Mouse (Mus musculus) MEL (cell line): ENCODE data around the gene Rpl36a. TPM values are rescaled to one million over a fixed set of nuclear protein-coding genes. Genes with fewer than 3 reads are reported as not detected.

ENCODE experiments used
- DNase-seq: peaks from one replicate; pipeline ENCODE4 v3.0.0; 2011; ENCODE audit warnings: low read depth, low spot score
- H3K27ac ChIP-seq: 2 replicates; pipeline ENCODE4 v1.5.1; 2012; ENCODE audit warnings: low read depth, mild to moderate bottlenecking, control low read depth, low read length, moderate library complexity; ENCODE audit not compliant: control insufficient read depth
- H3K27me3 ChIP-seq, 2 experiments: fragments of 150-350 bp in 1 of 2; sonication (generic) in 1 of 2; 2 replicates each; pipeline ENCODE4 v1.6.1; 2012; ENCODE audit warnings: low read length in 2 of 2, mild to moderate bottlenecking in 2 of 2, improper control_type of control experiment in 1 of 2, moderate library complexity in 1 of 2; ENCODE audit not compliant: insufficient read depth in 2 of 2, control insufficient read depth in 1 of 2
- H3K36me3 ChIP-seq, 2 experiments: 2 replicates each; pipeline ENCODE4 v1.6.1; 2012 to 2014; ENCODE audit warnings: low read length in 2 of 2, improper control_type of control experiment in 1 of 2, inconsistent platforms in 1 of 2, mild to moderate bottlenecking in 1 of 2; ENCODE audit not compliant: insufficient read depth in 2 of 2, control insufficient read depth in 1 of 2
- H3K4me1 ChIP-seq, 2 experiments: fragments of 150-350 bp in 1 of 2; sonication (generic) in 1 of 2; 2 replicates each; pipeline ENCODE4 v1.6.1; 2012; ENCODE audit warnings: low read length in 2 of 2, improper control_type of control experiment in 1 of 2, mild to moderate bottlenecking in 1 of 2; ENCODE audit not compliant: insufficient read depth in 2 of 2, control insufficient read depth in 1 of 2
- H3K4me3 ChIP-seq, 2 experiments: fragments of 150-350 bp in 1 of 2; sonication (generic) in 1 of 2; 2 replicates each; pipeline ENCODE4 v1.5.1; 2012; ENCODE audit warnings: low read depth in 2 of 2, low read length in 2 of 2, mild to moderate bottlenecking in 2 of 2, moderate library complexity in 2 of 2, control low read depth in 1 of 2, improper control_type of control experiment in 1 of 2; ENCODE audit not compliant: control insufficient read depth in 1 of 2, insufficient read depth in 1 of 2
- H3K79me2 ChIP-seq: 2 replicates; pipeline ENCODE4 v1.6.1; 2012; ENCODE audit warnings: mild to moderate bottlenecking, low read length, moderate library complexity; ENCODE audit not compliant: control insufficient read depth, poor library complexity, insufficient read depth
- H3K9ac ChIP-seq: 2 replicates; pipeline ENCODE4 v1.6.1; 2012; ENCODE audit warnings: low read depth, mild to moderate bottlenecking, control low read depth, low read length, moderate library complexity; ENCODE audit not compliant: control insufficient read depth, poor library complexity, severe bottlenecking
- H3K9me3 ChIP-seq: fragments of 150-350 bp; sonication (generic); replicated peaks from 2 replicates; pipeline ENCODE4 v1.6.1; 2012; ENCODE audit warnings: mild to moderate bottlenecking, low read length, improper control_type of control experiment, moderate library complexity; ENCODE audit not compliant: insufficient read depth
- BHLHE40 ChIP-seq: IDR thresholded peaks from 2 replicates; pipeline ENCODE4 v1.6.1; 2012; ENCODE audit warnings: low read depth, mild to moderate bottlenecking, inconsistent platforms, low read length, improper control_type of control experiment, borderline replicate concordance
- CHD2 ChIP-seq: IDR thresholded peaks from 2 replicates; pipeline ENCODE4 v1.6.1; 2011; ENCODE audit warnings: low read length, improper control_type of control experiment
- CTCF ChIP-seq, 3 experiments: IDR thresholded peaks in 2 of 3; conservative IDR thresholded peaks in 1 of 3; 2 replicates each; pipeline ENCODE4 v1.5.1; 2011 to 2012; ENCODE audit warnings: low read length in 3 of 3, low read depth in 2 of 3, mild to moderate bottlenecking in 2 of 3, improper control_type of control experiment in 1 of 3, inconsistent platforms in 1 of 3, mixed read lengths in 1 of 3, moderate library complexity in 1 of 3; ENCODE audit not compliant: control insufficient read depth in 1 of 3, insufficient read depth in 1 of 3, poor library complexity in 1 of 3, severe bottlenecking in 1 of 3
- E2F4 ChIP-seq: IDR thresholded peaks from 2 replicates; pipeline ENCODE4 v1.6.1; 2011; ENCODE audit warnings: low read depth, low read length, improper control_type of control experiment, borderline replicate concordance
- EP300 ChIP-seq, 2 experiments: IDR thresholded peaks; 2 replicates each; pipeline ENCODE4 v1.6.1; 2011; ENCODE audit warnings: improper control_type of control experiment in 2 of 2, low read length in 2 of 2, low read depth in 1 of 2, mild to moderate bottlenecking in 1 of 2
- ETS1 ChIP-seq: IDR thresholded peaks from 2 replicates; pipeline ENCODE4 v1.6.1; 2012; ENCODE audit warnings: low read depth, mild to moderate bottlenecking, inconsistent platforms, low read length, improper control_type of control experiment, moderate library complexity
- HCFC1 ChIP-seq: IDR thresholded peaks from 2 replicates; pipeline ENCODE4 v1.6.1; 2012; ENCODE audit warnings: low read depth, mild to moderate bottlenecking, inconsistent platforms, low read length, improper control_type of control experiment, moderate library complexity
- MEF2A ChIP-seq: IDR thresholded peaks from 2 replicates; pipeline ENCODE4 v1.6.1; 2014; ENCODE audit warnings: low read depth, mild to moderate bottlenecking, inconsistent platforms, low read length, improper control_type of control experiment; ENCODE audit not compliant: poor library complexity, insufficient replicate concordance, severe bottlenecking; ENCODE audit errors: extremely low read depth
- MYB ChIP-seq: IDR thresholded peaks from 2 replicates; pipeline ENCODE4 v1.6.1; 2011; ENCODE audit warnings: mild to moderate bottlenecking, low read depth, low read length, improper control_type of control experiment
- NRF1 ChIP-seq: IDR thresholded peaks from 2 replicates; pipeline ENCODE4 v1.6.1; 2014; ENCODE audit warnings: low read depth, mild to moderate bottlenecking, inconsistent platforms, low read length, improper control_type of control experiment, moderate library complexity; ENCODE audit not compliant: poor library complexity, insufficient read depth, severe bottlenecking
- POLR2A ChIP-seq, 2 experiments: IDR thresholded peaks; 2 replicates each; pipeline ENCODE4 v1.6.1; 2011 to 2012; ENCODE audit warnings: low read length in 2 of 2, mild to moderate bottlenecking in 2 of 2, control low read depth in 1 of 2, improper control_type of control experiment in 1 of 2, low read depth in 1 of 2, moderate library complexity in 1 of 2; ENCODE audit not compliant: control insufficient read depth in 1 of 2, insufficient read depth in 1 of 2, poor library complexity in 1 of 2
- POLR2AphosphoS2 ChIP-seq: IDR thresholded peaks from 2 replicates; pipeline ENCODE4 v1.6.1; 2011; ENCODE audit warnings: low read length, improper control_type of control experiment
- POLR2AphosphoS5 ChIP-seq: IDR thresholded peaks from 2 replicates; pipeline ENCODE4 v1.6.1; 2012; ENCODE audit warnings: low read depth, borderline replicate concordance, mild to moderate bottlenecking, inconsistent platforms, low read length, moderate library complexity, mixed read lengths
- RAD21 ChIP-seq: IDR thresholded peaks from 2 replicates; pipeline ENCODE4 v1.6.1; 2011; ENCODE audit warnings: mild to moderate bottlenecking, low read depth, low read length, improper control_type of control experiment
- RCOR1 ChIP-seq: IDR thresholded peaks from 2 replicates; pipeline ENCODE4 v1.6.1; 2012; ENCODE audit warnings: low read depth, mild to moderate bottlenecking, inconsistent platforms, low read length, improper control_type of control experiment
- SIN3A ChIP-seq: IDR thresholded peaks from 2 replicates; pipeline ENCODE4 v1.6.1; 2012; ENCODE audit warnings: low read length, improper control_type of control experiment, inconsistent platforms
- SMC3 ChIP-seq: IDR thresholded peaks from 2 replicates; pipeline ENCODE4 v1.6.1; 2011; ENCODE audit warnings: low read depth, low read length, improper control_type of control experiment
- TBP ChIP-seq: IDR thresholded peaks from 2 replicates; pipeline ENCODE4 v1.8.0; 2011; ENCODE audit warnings: low read depth, low read length, improper control_type of control experiment
- USF1 ChIP-seq: IDR thresholded peaks from 2 replicates; pipeline ENCODE4 v1.6.1; 2014; ENCODE audit warnings: low read depth, mild to moderate bottlenecking, inconsistent platforms, low read length, improper control_type of control experiment, moderate library complexity
- ZC3H11A ChIP-seq: IDR thresholded peaks from 2 replicates; pipeline ENCODE4 v1.6.1; 2012; ENCODE audit warnings: low read depth, mild to moderate bottlenecking, inconsistent platforms, low read length, improper control_type of control experiment
- ZNF384 ChIP-seq: IDR thresholded peaks from 2 replicates; pipeline ENCODE4 v1.6.1; 2012; ENCODE audit warnings: low read depth, mild to moderate bottlenecking, inconsistent platforms, low read length, improper control_type of control experiment
- polyA plus RNA-seq, 2 experiments: library from polyadenylated mRNA; stranded (reverse) in 1 of 2; unstranded in 1 of 2; fragments of >175 nt in 1 of 2; fragments of >200 nt in 1 of 2; gene quantifications; 2 replicates each; pipeline versions ENCODE4 v1.2.1 to v1.2.4; 2012; ENCODE audit warnings: low replicate concordance in 2 of 2, low read depth in 1 of 2; ENCODE audit not compliant: insufficient read length in 2 of 2, insufficient read depth in 1 of 2, missing spikeins in 1 of 2
- total RNA-seq: library from RNA; depleted of rRNA; stranded (reverse); fragments of 300-350 nt; gene quantifications from 2 replicates; pipeline ENCODE4 v1.2.3, GENCODE M21; 2012

Gene Rpl36a
- total and polyA plus RNA-seq, 3 experiments = 1,673 to 6,935 TPM; not detected in 1

- no peak overlapping the region for H3K4me3 ChIP-seq
- H3K27ac ChIP-seq = no peak overlapping the region
- H3K36me3 ChIP-seq = peaks cover 13 to 66% of the 10 kb centered on the region in 2 experiments
- H3K9ac ChIP-seq = no peak overlapping the region
- no peaks in the 10 kb centered on the region; the same call in 1 of the 2 replicates for H3K79me2 ChIP-seq
- TF ChIP-seq RCOR1 (no peak), POLR2AphosphoS2 (peak; percentile 8; the same call in 1 of the 2 replicates), ZC3H11A (peak; percentile 37), BHLHE40 (no peak), SMC3 (peak; percentile 61), ETS1 (no peak), RAD21 (peak; percentile 63), CTCF (IDR thresholded peaks at IDR 0.05 in 2 of 3, conservative IDR thresholded peaks at IDR 0.05 in 1 of 3; ENCODE audit: control insufficient read depth in 1 of 3, insufficient read depth in 1 of 3, low read depth in 2 of 3, low read length in 3 of 3, poor library complexity in 1 of 3, severe bottlenecking in 1 of 3) (peak in 2 of 3 experiments; percentile 77 to 91; a peak in 4 of 6 replicates)
- TF ChIP-seq, all 39 proteins: peak for 5
- Histone ChIP-seq H3K9me3 (no peaks in the 10 kb centered on the region), H3K4me1 (peaks cover 0 to 4% of the 10 kb centered on the region in 2 experiments; a peak in 1 of 4 replicates), H3K27me3 (no peaks in the 10 kb centered on the region)
- DNase-seq = peak; percentile 86
Observed at GRCm38 (mm10) chrX:134550903-134551302, 34.6 kb upstream of the Rpl36a start.

- TF ChIP-seq NRF1 (no peak), RCOR1 (no peak), CHD2 (no peak), POLR2AphosphoS5 (no peak), USF1 (no peak), MEF2A (no peak), MYB (no peak), E2F4 (no peak), TBP (no peak), POLR2A (IDR thresholded peaks at IDR 0.05; ENCODE audit: control insufficient read depth in 1 of 2, insufficient read depth in 1 of 2, low read depth in 1 of 2, low read length in 2 of 2, poor library complexity in 1 of 2) (no peak), SMC3 (no peak), SIN3A (no peak), EP300 (IDR thresholded peaks at IDR 0.05; ENCODE audit: low read depth in 1 of 2, low read length in 2 of 2) (no peak), HCFC1 (no peak), ZNF384 (no peak)
- no peaks in the 10 kb centered on the region; the same call in 1 of the 2 replicates for H3K79me2 ChIP-seq
- no peaks in the 10 kb centered on the region for H3K9me3 ChIP-seq
- H3K9ac ChIP-seq = no peak overlapping the region
- H3K36me3 ChIP-seq = peaks cover 11 to 65% of the 10 kb centered on the region in 2 experiments
- H3K4me3 ChIP-seq = no peak overlapping the region
- H3K27me3 ChIP-seq = no peaks in the 10 kb centered on the region
- DNase-seq = no peak
- no peak overlapping the region for H3K27ac ChIP-seq
- H3K4me1 ChIP-seq = peaks cover 0 to 4% of the 10 kb centered on the region in 2 experiments; a peak in 1 of 4 replicates
Observed at GRCm38 (mm10) chrX:134553326-134553725, 32.1 kb upstream of the Rpl36a start.
